Mouse (Mus musculus) layer of hippocampus, adult 11-12 months (tissue): ENCODE measurements around the gene Nxn.

Experiments used
- DNase-seq: peaks from one replicate; pipeline ENCODE4 v3.0.0; 2022; ENCODE audit warnings: low spot score

Gene Nxn

DNA sequence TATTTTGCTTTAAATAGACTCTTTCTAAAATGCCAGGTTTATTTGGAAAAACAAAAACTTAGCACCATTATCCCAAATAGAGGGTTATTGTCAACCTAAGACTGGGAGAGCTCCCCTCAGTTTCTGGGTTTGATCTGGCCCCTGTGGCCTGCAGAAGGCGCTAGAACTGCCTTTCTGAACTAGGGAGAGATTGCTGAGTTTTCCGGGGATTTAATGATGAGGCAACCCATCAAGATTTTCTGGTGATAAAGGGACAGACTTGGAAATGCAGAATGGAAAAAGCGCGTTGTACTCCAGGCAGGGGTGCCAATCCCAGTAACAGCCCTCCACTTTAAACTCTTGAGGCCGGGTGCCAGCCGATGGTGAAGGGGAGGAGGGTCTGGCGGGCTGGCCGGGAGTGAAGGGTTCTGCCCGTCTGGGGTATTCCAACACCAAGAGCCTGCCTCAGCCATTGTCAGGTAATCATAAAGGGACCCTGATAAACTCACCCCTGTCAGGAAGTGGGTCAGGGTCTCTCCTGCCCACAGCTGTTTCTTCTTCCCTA, 100.4 kb downstream of the Nxn start:
- DNase-seq, result no peak

DNA sequence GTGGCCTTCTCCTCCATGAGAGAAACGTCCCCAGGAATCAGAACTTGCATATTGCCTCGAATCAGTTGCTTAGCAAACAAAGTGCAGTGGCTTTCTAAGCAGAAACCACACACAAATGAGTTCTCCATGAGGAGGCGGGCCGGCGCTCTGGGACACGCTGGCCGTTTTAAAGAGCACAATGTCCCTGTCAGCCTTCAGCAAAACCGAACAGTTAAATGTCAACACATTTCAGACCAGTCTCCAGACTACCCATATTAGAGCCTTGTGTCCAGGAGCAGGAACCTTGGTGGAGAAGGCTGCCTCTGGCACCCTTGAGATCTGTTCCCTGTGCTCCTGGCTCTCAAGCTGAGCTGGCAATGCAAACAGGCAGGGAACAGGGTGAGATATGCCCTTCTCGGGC, 101.7 kb downstream of the Nxn start:
- DNase-seq, result no peak

DNA sequence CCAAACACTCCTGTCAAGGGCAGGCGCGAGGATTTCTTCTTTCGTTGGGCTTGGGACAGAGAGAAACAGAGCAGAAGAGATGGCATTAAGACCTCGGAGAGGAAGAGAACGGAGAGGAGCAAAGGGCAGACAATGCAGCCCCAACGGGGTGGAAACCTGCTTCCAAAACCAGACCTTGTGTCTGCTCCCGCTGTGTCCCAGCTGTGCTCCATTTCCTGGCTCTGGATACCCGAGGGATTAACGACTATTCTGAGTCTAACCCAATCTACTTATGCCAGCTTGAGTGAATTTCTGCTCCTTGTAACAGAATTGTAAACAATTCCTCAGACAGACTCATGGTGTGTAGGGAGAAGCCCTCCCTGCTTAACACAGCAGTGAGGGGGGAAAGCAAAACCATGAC, 104.1 kb downstream of the Nxn start:
- no peak for DNase-seq

DNA sequence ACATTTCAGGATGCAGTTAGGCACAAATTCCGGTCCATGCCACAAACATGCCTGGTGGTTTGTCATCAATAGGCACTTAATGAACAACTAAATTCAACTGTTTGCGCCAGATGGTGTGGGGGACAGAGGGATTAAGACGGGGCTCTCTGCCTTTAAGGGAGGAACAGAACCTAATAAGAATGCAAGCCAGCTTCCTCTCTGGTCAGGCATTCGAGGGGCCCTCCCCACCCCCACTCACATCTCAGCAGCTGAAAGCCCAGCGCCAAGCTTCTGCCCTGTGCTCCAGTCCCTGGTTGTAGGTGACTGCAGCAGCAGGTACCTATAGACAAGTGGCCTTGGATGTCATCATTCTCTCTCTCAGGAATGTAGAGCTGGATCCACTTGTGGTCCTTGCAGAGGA, 104.9 kb downstream of the Nxn start:
- DNase-seq, result no peak

- DNase-seq, result no peak
These were observed 106.1 kb downstream of the Nxn start for GRCm38 (mm10) chr11:76292831-76293230.

DNA sequence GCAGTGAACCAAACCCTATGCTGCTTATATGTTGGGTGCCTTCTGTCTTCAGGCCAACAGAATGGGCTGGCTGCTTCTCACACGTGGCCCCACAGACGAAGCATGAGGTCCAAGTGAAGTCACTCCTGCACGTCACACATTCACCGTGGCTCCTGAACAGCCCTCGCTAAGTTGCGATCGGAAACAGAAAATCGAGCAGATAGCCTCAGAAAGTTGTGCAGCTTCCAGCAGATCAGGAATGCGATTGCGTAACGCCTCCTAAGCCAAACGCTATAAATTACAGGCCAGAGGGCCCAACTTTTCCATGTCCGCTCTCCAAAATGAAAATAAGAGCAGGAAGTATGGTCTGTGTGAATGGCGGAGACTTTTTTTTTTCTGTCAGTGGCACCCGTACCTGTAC, 106.5 kb downstream of the Nxn start:
- DNase-seq, result no peak

GRCm38 (mm10) chr11:76291960-76292359, 107.0 kb downstream of the Nxn start:
- DNase-seq, result no peak

DNA sequence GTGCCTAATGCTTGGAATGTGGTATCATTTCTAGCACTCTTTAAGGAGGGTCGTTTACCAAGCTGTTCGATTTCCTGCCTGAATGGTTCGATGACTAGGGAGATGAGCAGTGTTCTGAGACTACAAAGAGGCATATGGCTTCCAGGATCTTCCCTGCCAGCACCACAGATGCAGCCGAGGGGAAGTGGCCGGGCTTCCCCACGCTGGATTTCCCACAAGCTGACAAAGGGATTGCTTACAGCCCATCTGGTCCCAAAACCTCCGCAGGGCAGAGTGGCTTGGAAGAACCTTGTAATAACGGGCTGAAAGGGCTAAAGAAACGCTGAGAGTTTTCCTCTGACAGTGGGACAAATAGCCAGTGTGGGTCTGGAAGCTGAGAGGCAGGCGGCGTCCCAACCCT, 108.6 kb downstream of the Nxn start:
- DNase-seq, result peak; percentile 72

GRCm38 (mm10) chr11:76288645-76289044, 110.3 kb downstream of the Nxn start:
- DNase-seq, result peak; percentile 31

- DNase-seq, result no peak
These were observed 111.6 kb downstream of the Nxn start for GRCm38 (mm10) chr11:76287301-76287700.

- DNase-seq, result no peak
These were observed 112.3 kb downstream of the Nxn start for GRCm38 (mm10) chr11:76286534-76287126.

DNA sequence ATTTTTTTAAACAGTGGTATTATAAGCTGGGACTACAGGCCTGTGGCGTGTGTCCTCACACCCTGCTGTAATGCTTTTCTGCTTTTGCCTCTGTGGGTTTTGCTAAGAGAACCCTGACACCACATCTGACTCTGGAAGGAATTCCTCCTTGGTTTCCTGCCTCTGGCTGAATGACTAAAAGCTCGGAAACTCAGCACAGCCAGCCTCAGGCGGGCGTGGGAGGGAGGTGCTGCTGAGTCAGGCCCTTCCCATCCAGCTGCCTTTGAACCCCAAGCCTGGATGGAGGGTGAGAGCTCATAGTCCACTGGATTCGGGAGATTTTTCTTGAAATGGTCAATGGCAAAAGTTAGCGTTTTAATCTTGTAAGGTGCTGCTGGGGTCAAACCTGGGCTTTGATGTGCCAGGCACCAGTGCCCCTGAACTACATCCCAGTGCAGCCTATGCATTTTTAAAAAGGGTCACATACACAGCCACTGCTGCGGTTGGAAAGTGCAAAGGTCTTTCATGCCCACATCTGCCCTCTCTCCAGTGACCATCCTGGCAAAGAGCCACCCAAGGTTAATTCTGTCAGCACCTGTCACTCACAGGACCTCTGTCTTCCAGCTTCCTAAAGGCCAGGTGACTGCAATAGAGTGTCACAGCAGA, 113.4 kb downstream of the Nxn start:
- DNase-seq, result no peak

GRCm38 (mm10) chr11:76283841-76284240, 115.1 kb downstream of the Nxn start:
- no peak for DNase-seq

GRCm38 (mm10) chr11:76279971-76280370, 119.0 kb downstream of the Nxn start:
- DNase-seq, result no peak

- DNase-seq, result no peak
These were observed 119.7 kb downstream of the Nxn start for GRCm38 (mm10) chr11:76278960-76279852.

DNA sequence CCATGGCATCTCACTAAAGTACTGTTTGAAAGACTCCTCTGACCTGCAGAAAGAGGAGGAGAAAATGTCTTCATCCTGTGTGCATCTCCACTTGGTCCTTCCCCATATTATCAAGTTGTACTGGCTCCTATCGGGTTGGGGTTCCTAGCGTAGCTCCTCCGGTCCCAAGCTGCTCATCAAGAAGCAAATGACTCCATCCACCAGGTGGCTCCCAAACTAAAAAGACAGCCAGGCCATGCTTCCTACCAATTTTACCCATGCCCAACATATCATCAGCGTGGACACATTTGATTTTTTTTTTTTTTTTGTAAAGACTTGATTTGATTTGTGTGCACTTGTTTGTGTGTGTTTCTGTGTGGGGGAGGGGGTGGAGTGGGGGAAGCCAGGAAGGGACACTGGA, 126.5 kb downstream of the Nxn start:
- no peak for DNase-seq

DNA sequence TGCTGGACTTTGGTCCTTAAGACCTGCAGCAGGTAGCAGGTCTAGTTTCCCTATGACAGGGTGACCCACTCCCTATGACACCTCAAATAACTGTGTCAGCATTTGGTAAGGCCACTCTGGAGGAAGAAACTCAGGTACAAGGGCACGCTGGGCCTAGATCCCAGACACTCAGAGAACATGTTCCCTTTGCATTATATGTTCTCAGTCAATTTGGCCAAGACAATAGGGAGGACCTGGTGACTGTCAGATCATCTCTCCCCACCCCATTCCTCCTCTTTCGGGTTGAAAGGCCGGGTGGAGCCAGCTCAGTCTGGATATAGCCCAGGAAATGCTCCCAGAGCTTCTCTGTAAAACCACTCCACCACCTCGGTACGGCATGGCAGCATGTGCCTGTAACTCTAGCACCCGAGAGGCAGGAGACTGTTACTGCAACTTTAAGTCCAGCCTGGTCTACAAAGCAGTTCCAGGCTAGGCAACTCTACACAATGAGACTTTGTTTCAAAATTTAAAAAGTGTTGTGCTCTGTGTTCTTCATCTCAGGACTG, 130.3 kb downstream of the Nxn start:
- no peak for DNase-seq

DNA sequence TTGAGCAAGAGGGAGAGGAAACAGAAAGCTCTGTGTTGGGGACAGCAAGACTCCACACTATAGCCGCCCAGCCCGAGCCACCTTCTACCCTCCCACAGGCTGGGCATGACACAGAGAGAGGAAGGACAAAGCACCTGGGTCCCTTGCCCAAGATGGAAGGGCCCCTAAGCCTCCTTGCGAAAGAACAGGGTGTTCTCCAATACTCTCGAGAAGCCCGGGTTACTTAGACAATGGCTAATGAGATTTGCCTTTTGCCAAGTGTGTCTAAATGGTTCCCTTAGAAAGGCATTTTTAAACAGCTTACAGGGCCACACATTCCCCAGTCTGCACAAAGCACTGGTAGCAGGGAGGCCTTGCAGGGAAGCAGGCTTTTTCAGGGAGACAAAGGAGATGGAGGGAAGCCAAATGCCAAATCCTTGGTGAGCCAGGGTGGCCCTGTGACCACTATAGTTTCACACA, 130.9 kb downstream of the Nxn start:
- DNase-seq, result peak; percentile 42

DNA sequence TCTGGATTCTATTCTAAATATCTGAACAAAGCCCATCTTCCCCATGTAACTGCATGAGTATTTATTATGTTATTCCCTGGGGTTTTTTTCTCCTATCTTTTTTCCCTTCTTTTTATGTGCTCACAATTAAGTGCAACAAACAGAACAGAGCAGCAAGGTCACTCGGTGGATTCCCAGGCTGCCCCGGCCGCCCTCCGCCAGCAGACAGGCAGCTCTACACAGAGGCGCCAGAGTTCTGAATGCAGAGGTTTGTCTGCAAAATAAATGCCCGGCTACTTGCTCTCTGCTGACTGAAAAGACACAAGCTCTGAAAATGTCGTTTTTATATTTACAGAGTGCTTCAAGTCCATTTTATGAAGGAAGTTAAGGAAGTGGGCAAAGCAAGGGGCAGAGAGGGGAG, 131.4 kb downstream of the Nxn start:
- DNase-seq, result no peak

DNA sequence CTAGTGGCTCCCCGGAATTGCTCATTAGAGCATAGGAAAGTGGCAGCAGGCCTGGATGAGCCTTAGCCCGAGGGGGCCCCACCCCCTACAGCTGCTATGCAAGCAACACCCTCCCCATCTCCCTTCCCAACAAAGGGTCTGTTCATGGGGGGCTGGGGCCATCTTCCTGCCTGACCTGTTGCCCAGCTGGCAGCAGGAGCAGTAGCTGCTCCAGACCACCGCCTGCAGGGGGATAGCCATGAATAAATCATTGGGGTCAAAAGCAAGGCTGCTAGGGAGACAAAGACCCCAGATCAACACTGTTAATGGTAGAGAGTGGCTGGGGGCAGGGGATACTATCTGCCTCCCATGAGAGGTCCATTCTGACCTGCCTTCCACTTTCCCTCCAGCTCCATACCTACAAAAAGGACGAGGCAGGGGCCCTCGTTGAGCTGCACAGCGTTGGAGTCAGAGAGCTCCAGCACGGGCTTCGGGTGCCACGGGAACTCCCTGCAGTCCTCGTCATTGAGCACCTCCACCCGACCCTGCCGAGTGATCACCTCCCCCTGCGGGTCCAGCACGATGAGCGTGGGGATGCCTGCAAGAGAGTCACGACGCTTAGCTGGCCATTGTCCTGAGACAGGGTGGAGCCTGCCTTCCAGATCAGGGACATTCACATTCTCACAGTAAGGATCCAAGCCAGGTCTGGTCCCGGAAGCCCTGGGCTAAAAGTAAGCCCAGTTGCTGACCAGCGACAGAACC, 136.2 kb downstream of the Nxn start:
- no peak for DNase-seq

DNA sequence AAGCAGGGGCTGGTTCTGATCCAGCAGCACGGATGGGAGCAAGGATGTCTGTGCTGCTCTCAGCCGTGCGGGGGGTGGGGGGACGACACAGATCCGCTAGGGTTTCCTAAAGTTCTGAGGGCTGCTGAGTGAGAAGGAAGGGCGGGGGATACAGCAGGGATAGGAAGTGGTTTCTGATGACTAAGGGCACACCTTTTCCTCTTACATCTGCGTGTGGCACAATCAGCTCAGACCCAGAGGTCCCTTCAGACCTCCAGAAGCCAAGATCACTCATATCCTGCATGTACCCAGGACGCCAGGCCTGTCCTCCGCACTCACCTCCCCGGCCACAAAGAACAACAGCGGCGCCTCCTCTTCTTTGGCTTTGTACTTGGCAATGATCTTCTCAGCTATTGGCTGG, 137.7 kb downstream of the Nxn start:
- no peak for DNase-seq
